Mouse (Mus musculus) regulatory T cell (primary cell): ENCODE results near the gene Bcar3.

Experiments
- in situ Hi-C: fragments of 300-600 bp; cut with MboI, MseI; formaldehyde crosslinking; loops from one replicate; pipeline ENCODE4 v1.15.1; 2025; ENCODE audit warnings: high pct_unique_total_duplicates

Bcar3 gene

GRCm38 (mm10) chr3:122336030-122336429, 42.1 kb downstream of the Bcar3 start:
- in situ Hi-C loops, result no loop called here

- in situ Hi-C loops, result no loop called here
Measured at GRCm38 (mm10) chr3:122337992-122338391, 44.1 kb downstream of the Bcar3 start.

- in situ Hi-C loops, result no loop called here
Measured at GRCm38 (mm10) chr3:122338897-122339296, 45.0 kb downstream of the Bcar3 start.

- in situ Hi-C loops, result no loop called here
Measured at GRCm38 (mm10) chr3:122340135-122341068, 46.5 kb downstream of the Bcar3 start.

GRCm38 (mm10) chr3:122343437-122343853, 49.5 kb downstream of the Bcar3 start:
- in situ Hi-C loops, result no loop called here

- in situ Hi-C loops, result no loop called here
Measured at GRCm38 (mm10) chr3:122344350-122344749, 50.4 kb downstream of the Bcar3 start.

GRCm38 (mm10) chr3:122345977-122346472, 52.1 kb downstream of the Bcar3 start:
- in situ Hi-C loops, result no loop called here

- in situ Hi-C loops, result no loop called here
Measured at GRCm38 (mm10) chr3:122346600-122346999, 52.7 kb downstream of the Bcar3 start.

- in situ Hi-C loops, result no loop called here
Measured at GRCm38 (mm10) chr3:122348677-122349076, 54.7 kb downstream of the Bcar3 start.

GRCm38 (mm10) chr3:122352801-122353200, 58.9 kb downstream of the Bcar3 start:
- in situ Hi-C loops, result no loop called here

GRCm38 (mm10) chr3:122359426-122359825, 65.5 kb downstream of the Bcar3 start:
- in situ Hi-C loops, result no loop called here

- in situ Hi-C loops, result no loop called here
Measured at GRCm38 (mm10) chr3:122359954-122360353, 66.0 kb downstream of the Bcar3 start.

GRCm38 (mm10) chr3:122360721-122361138, 66.8 kb downstream of the Bcar3 start:
- in situ Hi-C loops, result no loop called here

- in situ Hi-C loops, result no loop called here
Measured at GRCm38 (mm10) chr3:122362719-122363118, 68.8 kb downstream of the Bcar3 start.

- in situ Hi-C loops, result no loop called here
Measured at GRCm38 (mm10) chr3:122364565-122364964, 70.6 kb downstream of the Bcar3 start.

- in situ Hi-C loops, result no loop called here
Measured at GRCm38 (mm10) chr3:122365326-122365725, 71.4 kb downstream of the Bcar3 start.

- in situ Hi-C loops, result no loop called here
Measured at GRCm38 (mm10) chr3:122371646-122372341, 77.9 kb downstream of the Bcar3 start.

- in situ Hi-C loops, result no loop called here
Measured at GRCm38 (mm10) chr3:122372617-122373016, 78.7 kb downstream of the Bcar3 start.

GRCm38 (mm10) chr3:122376011-122376410, 82.1 kb downstream of the Bcar3 start:
- in situ Hi-C loops, result no loop called here

- in situ Hi-C loops, result no loop called here
Measured at GRCm38 (mm10) chr3:122376412-122376831, 82.5 kb downstream of the Bcar3 start.

GRCm38 (mm10) chr3:122376841-122377464, 83.0 kb downstream of the Bcar3 start:
- in situ Hi-C loops, result no loop called here

- in situ Hi-C loops, result no loop called here
Measured at GRCm38 (mm10) chr3:122378634-122379033, 84.7 kb downstream of the Bcar3 start.
